Mouse (Mus musculus) T-cell, adult 2 months (primary cell): ENCODE measurements around the gene Sf3b1.

ENCODE experiments used
- DNase-seq: peaks from one replicate; pipeline ENCODE4 v3.0.0; 2022; ENCODE audit warnings: low spot score

Sf3b1 gene

DNA sequence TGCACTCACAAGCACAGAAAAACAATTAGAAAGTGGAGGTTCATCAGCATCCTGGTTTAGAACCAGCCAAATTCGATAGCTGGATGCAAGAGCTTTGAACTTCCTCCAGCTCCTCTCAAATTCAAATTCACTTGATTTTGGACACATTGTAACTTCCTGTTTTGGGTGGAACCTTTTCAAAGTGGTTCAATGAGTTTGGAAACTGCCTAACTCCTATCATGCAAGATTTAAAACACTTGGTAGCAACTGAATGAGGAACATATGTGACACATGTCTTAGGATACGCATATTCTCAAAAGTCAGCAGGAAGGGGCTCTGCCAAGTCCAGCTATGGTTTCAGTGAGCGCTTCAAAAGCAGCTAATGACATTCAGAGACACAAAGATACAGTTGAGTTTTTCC is 82.6 kb downstream of the Sf3b1 start:
- no peak for DNase-seq

DNA sequence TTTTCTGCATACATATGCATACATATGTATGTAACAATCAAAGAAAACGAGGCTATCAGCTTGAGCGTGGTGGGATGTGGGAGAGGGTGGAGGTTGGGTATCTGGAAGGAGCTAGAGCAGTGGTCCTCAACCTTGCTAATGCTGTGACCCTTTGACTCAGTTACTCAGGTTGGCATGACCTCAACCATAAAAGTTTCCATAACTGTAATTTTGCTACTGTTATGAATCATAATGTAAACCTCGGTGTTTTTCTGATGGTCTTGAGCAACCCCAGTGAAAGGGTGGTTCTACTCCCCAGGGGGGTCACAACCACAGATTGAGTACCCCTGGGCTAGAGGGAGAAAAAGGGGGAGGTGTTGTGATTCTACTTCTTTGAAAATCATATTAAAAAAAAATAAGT is 91.8 kb downstream of the Sf3b1 start:
- DNase-seq, result no peak
